Mouse (Mus musculus) kidney, adult 2 months (tissue): ENCODE measurements around the gene Fam181a.
A peak's percentile ranks its signal among the peaks of the same experiment; 100 is the strongest.

ENCODE experiments used
- CTCF ChIP-seq: fragments of 200-500 bp; conservative IDR thresholded peaks from 2 replicates; pipeline ENCODE4 v1.5.1; 2011; ENCODE audit warnings: low read depth, mild to moderate bottlenecking, control low read depth, low read length, moderate library complexity, mixed read lengths; ENCODE audit not compliant: insufficient read depth, insufficient read length
- POLR2A ChIP-seq: fragments of 200-500 bp; IDR thresholded peaks from one replicate; pipeline ENCODE4 v1.6.1; 2011; ENCODE audit warnings: low read depth, low read length, control low read depth

- no peak for TF ChIP-seq POLR2A
- peak; percentile 58 for TF ChIP-seq CTCF
These were observed 4.6 kb upstream of the Fam181a start for GRCm38 (mm10) chr12:103306224-103306623.
